Mouse (Mus musculus): ENCODE results near the gene Mcat.

Gene Mcat

GRCm38 (mm10) chr15:83563327-83563856, at the start of gene Mcat, which contains the start of gene Tspo:
Gene Mcat, minus strand, starts transcription at chr15:83563787.
Gene Tspo, plus strand, starts transcription at chr15:83563592.
- in situ Hi-C loops (cut with MboI; ENCODE audit: unreplicated experiment in 2 of 2), result loop anchor here in 1 of 2 experiments (5.0 kb wide), 1 partner anchor 39 kb away; no protein-coding TSS in a partner anchor

GRCm38 (mm10) chr15:83607115-83607802, 43.7 kb upstream of the Mcat start:
- in situ Hi-C loops (cut with MboI; ENCODE audit: unreplicated experiment in 2 of 2), result loop anchor here (5.0 to 25.0 kb wide), 3 partner anchors 35 to 1030 kb away; no protein-coding TSS in a partner anchor

DNA sequence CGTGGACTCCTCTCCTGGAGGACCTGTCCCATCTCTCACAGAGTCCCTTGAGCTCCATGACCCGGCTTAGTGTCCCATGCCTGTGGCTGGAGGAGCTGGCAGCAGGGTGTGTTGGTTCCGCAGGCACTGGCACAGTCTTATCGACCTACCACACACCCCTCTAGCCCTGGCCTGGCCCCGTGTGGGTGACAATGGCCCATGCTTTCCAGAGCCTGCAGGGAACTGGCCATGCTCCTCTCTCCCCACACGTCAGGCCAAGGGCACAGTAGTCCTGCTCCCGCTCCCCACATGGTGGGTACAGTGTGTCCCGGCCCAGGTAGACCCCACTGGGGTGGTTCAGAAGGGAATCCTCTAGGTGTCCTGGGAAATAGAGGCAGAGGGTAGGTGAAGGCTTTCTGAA, 43.1 kb upstream of the Mcat start:
- in situ Hi-C loops (cut with MboI; ENCODE audit: unreplicated experiment in 2 of 2), result loop anchor here (5.0 to 25.0 kb wide), 3 partner anchors 34 to 1031 kb away; no protein-coding TSS in a partner anchor

DNA sequence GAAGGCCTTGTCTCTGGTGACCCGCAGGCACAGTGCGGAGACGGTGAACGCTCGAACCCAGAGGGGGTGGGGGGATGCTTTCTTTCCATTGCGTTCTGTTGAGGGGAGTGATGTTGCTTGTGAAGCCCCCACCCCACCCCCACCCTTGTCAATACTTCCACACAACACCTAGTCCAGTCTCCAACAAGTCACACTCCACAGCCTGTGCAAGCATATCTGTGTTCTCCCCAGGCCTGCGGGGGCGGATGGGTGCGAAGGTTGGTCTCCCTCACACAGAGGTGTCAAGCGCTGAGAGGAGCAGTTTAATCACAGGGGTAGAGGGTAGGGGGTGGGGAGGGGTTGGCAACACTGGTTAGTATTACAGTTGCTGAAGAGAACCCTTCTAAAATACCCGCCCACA, 42.6 kb upstream of the Mcat start:
- in situ Hi-C loops (cut with MboI; ENCODE audit: unreplicated experiment in 2 of 2), result loop anchor here (5.0 to 25.0 kb wide), 3 partner anchors 34 to 1031 kb away; no protein-coding TSS in a partner anchor

- in situ Hi-C loops (cut with MboI; ENCODE audit: unreplicated experiment in 2 of 2), result loop anchor here (5.0 to 25.0 kb wide), 4 partner anchors 41 to 1034 kb away; partner anchors contain the start of genes Mcat (in 1 of the 2), Tspo (in 1 of the 2) and Ttll1 (in 1 of the 2)
Observed at GRCm38 (mm10) chr15:83603426-83603825, 39.8 kb upstream of the Mcat start.

DNA sequence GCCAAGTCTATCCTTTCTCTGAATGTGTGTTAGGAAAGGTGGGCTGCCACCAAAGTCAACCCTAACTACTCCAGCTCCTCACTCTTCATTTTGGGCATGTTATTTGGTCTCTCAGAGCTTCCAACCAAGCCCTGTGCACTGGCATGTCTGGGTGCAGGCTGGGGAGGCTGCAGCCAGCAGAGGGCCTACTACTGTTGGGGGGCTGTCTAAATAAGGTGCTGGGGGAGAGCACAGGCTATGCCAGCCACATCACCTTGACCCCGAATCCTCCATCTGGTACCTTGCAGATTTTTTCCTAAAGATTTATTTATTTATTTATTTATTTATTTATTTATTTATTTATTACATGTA, 39.4 kb upstream of the Mcat start:
- in situ Hi-C loops (cut with MboI; ENCODE audit: unreplicated experiment in 2 of 2), result loop anchor here (5.0 to 25.0 kb wide), 4 partner anchors 41 to 1034 kb away; partner anchors contain the start of genes Mcat (in 1 of the 2), Tspo (in 1 of the 2) and Ttll1 (in 1 of the 2)

DNA sequence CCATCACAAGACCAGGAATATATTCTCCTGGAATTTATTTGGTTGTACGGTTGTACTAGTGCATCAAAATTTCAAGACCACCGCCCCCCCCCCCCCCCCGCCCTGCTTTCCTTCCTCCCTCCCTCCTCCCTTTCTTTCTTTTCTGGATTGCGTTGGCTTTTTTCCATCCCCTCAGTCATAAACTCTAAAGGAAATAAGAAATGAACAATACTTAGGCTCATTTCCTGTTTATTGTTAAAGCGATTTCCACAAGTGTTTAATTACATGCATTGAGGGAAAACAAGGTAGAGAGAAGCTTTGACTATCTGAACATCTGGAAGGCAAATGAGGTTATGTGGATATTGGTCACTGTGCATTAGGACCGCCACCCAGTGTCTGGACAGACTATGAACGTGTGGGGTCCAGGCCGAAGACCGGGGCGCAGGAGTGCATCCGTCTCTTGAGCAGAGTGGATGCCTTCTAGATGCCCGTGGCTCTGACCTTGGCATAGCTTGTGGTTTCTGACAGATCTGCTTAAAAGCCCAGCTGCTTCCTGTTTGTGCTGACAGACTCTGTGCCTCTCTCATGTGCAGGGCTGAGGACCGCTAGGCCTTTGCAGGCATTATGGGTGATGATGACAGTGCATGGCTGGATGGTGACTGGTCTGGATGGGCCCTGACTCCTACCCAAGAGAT, 38.9 kb upstream of the Mcat start:
- in situ Hi-C loops (cut with MboI; ENCODE audit: unreplicated experiment in 2 of 2), result loop anchor here (5.0 to 25.0 kb wide), 4 partner anchors 40 to 1035 kb away; partner anchors contain the start of genes Mcat (in 1 of the 2), Tspo (in 1 of the 2) and Ttll1 (in 1 of the 2)

GRCm38 (mm10) chr15:83601185-83601584, 37.6 kb upstream of the Mcat start:
- in situ Hi-C loops (cut with MboI; ENCODE audit: unreplicated experiment in 2 of 2), result loop anchor here (5.0 to 25.0 kb wide), 4 partner anchors 39 to 1036 kb away; partner anchors contain the start of genes Mcat (in 1 of the 2), Tspo (in 1 of the 2) and Ttll1 (in 1 of the 2)

DNA sequence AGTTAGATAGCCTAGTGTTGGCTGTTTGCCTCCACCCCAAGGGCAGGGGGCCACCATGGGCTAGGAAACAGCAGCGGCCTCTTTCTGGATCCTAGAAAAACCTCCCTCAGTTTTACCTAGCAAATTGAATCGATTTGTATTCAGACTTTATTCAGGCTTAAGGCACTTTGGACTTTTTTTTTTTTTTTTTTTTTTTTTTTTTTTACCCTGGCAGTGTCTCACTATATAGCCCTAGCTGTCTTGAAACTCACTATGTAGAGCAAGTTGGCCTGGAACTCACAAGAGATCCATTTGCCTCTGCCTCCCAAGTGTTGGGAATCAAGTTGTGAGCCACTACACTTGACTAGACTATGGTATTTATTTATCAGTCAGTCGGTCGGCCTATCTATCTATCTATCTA, 33.2 kb upstream of the Mcat start:
- in situ Hi-C loops (cut with MboI; ENCODE audit: unreplicated experiment in 2 of 2), result no loop called here

GRCm38 (mm10) chr15:83595364-83595711, 31.8 kb upstream of the Mcat start:
- in situ Hi-C loops (cut with MboI; ENCODE audit: unreplicated experiment in 2 of 2), result no loop called here

DNA sequence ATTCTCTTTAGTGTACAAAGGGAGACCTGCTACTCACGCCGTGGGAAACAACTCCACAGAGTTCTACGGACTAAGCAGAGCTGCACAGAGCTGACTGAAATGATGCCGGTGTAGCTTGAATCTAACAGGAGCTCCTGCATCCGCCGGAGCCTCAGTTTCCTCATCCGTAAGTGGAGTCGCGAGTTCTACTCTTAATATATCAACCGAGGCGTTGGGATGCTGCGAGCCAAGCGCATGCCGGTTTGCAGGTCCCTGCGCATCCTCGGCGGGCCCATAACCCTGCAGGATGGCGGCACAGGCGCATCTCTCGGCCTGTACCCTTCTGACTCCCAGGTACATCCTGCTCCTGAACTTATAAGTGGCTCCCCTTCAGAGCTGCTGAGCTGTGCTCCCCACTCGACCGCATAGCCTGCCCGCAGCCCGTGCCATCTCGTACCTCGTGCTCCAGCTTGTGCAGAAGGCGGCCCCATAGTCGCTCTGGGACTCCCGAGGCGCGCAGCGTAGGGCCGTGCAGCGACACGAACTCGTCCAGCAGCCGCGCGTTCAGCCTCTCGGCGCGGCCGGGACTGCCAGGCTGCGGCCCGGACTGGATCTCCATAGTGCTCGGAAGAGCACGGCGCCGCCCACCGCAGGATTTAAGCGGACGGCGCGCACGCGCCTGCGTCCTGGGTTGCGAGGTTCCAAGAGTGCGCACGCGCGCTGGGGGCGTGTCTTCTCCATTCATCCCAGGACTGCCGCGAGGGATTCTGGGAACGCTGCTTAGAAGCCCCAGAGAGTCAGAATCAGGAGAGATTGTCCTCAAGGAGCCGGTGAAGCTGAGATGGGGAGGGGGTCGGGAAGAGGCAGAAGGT, 31.2 kb upstream of the Mcat start, which contains the start of gene Ttll12:
Ttll12 (minus strand) TSS at position 645 of the 851 bp plus-strand sequence.
- in situ Hi-C loops (cut with MboI; ENCODE audit: unreplicated experiment in 2 of 2), result loop anchor here in 1 of 2 experiments (5.0 kb wide), 1 partner anchor 37 kb away; no protein-coding TSS in a partner anchor

GRCm38 (mm10) chr15:83593702-83594512, 30.3 kb upstream of the Mcat start:
- in situ Hi-C loops (cut with MboI; ENCODE audit: unreplicated experiment in 2 of 2), result loop anchor here in 1 of 2 experiments (5.0 kb wide), 1 partner anchor 37 kb away; no protein-coding TSS in a partner anchor

DNA sequence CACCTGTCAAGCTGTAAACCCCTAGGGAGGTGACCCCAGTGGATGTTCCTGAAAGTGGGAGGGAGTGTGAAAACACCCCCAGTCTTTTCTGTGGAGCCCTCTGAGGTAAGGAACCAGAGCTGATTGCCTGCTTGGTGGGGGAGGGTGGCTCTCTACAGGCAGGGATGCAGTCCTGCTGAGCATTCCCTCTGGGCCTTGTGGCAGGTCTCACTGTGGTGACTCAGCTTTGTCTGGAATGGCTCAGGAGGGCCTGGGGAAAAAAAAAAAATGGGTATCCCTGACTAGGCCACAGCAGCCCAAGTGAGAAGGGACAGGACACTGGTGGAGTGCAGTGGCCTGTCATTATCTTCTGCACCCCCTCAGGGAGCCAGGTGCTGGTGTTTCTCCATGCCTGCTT, 29.6 kb upstream of the Mcat start:
- in situ Hi-C loops (cut with MboI; ENCODE audit: unreplicated experiment in 2 of 2), result loop anchor here in 1 of 2 experiments (5.0 kb wide), 1 partner anchor 36 kb away; no protein-coding TSS in a partner anchor

GRCm38 (mm10) chr15:83592260-83593188, 28.9 kb upstream of the Mcat start:
- in situ Hi-C loops (cut with MboI; ENCODE audit: unreplicated experiment in 2 of 2), result loop anchor here in 1 of 2 experiments (5.0 kb wide), 1 partner anchor 35 kb away; no protein-coding TSS in a partner anchor

DNA sequence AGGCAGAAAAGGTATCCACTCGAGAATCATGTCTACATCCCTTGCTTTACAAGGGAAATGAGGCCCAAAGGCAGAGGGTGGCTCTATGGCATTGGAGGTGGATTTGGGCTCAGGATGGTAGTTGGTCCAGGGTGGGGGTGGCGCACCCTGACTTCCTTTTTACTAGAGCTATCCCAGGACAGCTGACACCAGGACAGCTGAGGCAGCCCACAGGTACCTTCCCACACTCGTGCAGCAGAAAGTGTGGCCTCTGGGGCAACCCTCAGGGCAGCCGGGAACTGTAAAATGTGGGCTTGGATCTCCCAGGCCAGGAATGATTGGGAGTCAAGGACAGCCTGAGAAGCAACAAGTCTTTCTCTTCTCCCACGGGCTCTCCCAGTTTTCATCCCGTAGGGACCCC, 28.2 kb upstream of the Mcat start:
- in situ Hi-C loops (cut with MboI; ENCODE audit: unreplicated experiment in 2 of 2), result loop anchor here in 1 of 2 experiments (5.0 kb wide), 1 partner anchor 34 kb away; no protein-coding TSS in a partner anchor

DNA sequence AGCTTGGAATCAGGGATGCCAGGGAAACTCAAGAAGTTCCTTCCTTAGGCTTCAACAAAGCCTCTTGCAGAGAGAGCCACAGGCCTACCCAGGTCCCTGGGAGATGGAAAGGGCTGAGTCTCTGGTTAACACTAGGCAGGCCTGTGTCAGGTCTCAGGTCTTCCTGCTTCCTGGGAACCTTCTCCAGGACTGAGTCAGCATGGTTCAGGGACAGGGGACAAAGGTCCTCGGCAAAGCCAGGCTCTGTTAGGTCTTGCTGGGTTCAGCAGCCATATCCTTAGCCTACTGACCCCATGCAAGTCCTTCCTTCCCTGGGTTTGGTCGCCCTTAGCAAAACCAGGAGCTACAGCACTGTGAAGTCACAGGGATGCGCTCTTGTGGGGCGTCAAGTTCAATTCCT, 27.3 kb upstream of the Mcat start:
- in situ Hi-C loops (cut with MboI; ENCODE audit: unreplicated experiment in 2 of 2), result loop anchor here in 1 of 2 experiments (5.0 kb wide), 1 partner anchor 34 kb away; no protein-coding TSS in a partner anchor

DNA sequence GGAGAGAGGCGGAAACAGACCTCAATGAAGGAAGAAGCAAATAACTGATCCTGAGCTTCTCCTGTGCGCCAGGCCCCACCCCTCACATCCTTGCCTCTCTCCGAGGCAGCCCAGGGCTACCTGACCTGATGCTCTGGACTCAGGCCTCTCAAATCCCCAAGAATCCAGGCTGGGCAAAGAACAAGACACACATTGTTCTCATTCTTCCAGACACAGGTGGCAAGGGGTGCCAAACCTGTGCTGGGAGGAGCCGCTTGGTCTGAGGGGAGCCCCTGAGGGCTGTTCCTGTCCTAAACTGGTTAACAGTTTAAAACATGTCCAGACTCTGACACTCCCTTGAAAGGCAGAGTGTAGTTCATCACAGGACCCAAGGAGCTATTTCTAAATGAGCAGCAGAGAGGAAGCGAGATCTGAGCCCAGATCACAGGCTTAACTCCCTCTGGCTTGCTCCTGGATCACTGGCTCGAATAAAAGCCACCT, 21.2 kb upstream of the Mcat start:
- in situ Hi-C loops (cut with MboI; ENCODE audit: unreplicated experiment in 2 of 2), result no loop called here

All from v-Abl transformed pro-B cells (cell line).